16 mouse cellular contexts compared by ENCODE assay signal in genomic region chr12:59164522-59164921, GRCm38 (mm10).
"Had no signal": no experiment of that assay in that cellular context is flagged by ENCODE, and none has a peak within 500 bp of the region (broad histone marks: within the 10 kb centered on the region; RNA-seq: fewer than 3 reads in every experiment).

No protein-coding gene starts in this region.

- H3K4me2 ChIP-seq: intestine, embryonic 15.5 days; liver, embryonic 15.5 days; lung, embryonic 14.5 days; midbrain, embryonic 12.5 days; neural tube, embryonic 13.5 days; stomach, embryonic 15.5 days had no signal

- H3K4me1 ChIP-seq: intestine, embryonic 15.5 days; limb, embryonic 10.5 days; midbrain, embryonic 12.5 days; neural tube, embryonic 13.5 days; stomach, embryonic 15.5 days had no signal

- H3K27ac ChIP-seq: intestine, embryonic 15.5 days; left cerebral cortex, adult 2 months; limb, embryonic 10.5 days; liver, embryonic 15.5 days; midbrain, embryonic 12.5 days; neural tube, embryonic 13.5 days; stomach, embryonic 15.5 days had no signal

- H3K27me3 ChIP-seq: intestine, embryonic 15.5 days; liver, embryonic 15.5 days; megakaryocyte, embryonic 14.5 days; midbrain, embryonic 12.5 days; neural tube, embryonic 13.5 days; stomach, embryonic 15.5 days had no signal

- DNase-seq: kidney, adult 18-20 months; kidney, postnatal 14 days; lung, embryonic 14.5 days; lung, postnatal 10 days; lung, postnatal 4 days; right cerebral cortex, postnatal 14 days; thymus, postnatal 36 days had no signal

- H3K9ac ChIP-seq: intestine, embryonic 15.5 days; liver, embryonic 15.5 days; lung, embryonic 14.5 days; midbrain, embryonic 12.5 days; neural tube, embryonic 13.5 days; stomach, embryonic 15.5 days had no signal

- ATAC-seq: intestine, embryonic 15.5 days; midbrain, embryonic 16.5 days had no signal

- H3K9me3 ChIP-seq: intestine, embryonic 15.5 days; limb, embryonic 10.5 days; liver, embryonic 15.5 days; megakaryocyte, embryonic 14.5 days; midbrain, embryonic 12.5 days; neural tube, embryonic 13.5 days; stomach, embryonic 15.5 days had no signal

- H3K4me3 ChIP-seq: intestine, embryonic 15.5 days; left cerebral cortex, adult 2 months; limb, embryonic 10.5 days; liver, embryonic 15.5 days; megakaryocyte, embryonic 14.5 days; midbrain, embryonic 12.5 days; neural tube, embryonic 13.5 days; stomach, embryonic 15.5 days had no signal
